Mouse (Mus musculus) forebrain, embryonic 13.5 days (tissue): Measurements from ENCODE around the gene Ksr1. TPM values are rescaled to one million over a fixed set of nuclear protein-coding genes. Genes with fewer than 3 reads are reported as not detected.

Source experiments
- ATAC-seq: fragments of 200-750 bp; cut with Nextera tagmentation; 2 replicates; pipeline ENCODE4 v1.8.0; 2017
- H3K27ac ChIP-seq: fragments of 300-500 bp; sonication (generic); 2 replicates; pipeline ENCODE4 v1.5.1; 2015; ENCODE audit warnings: inconsistent platforms, mild to moderate bottlenecking, moderate library complexity
- H3K27me3 ChIP-seq: fragments of 300-500 bp; sonication (generic); 2 replicates; pipeline ENCODE4 v1.6.1; 2015; ENCODE audit warnings: mild to moderate bottlenecking, inconsistent platforms
- H3K36me3 ChIP-seq: fragments of 300-500 bp; sonication (generic); 2 replicates; pipeline ENCODE4 v1.6.1; 2015; ENCODE audit warnings: mild to moderate bottlenecking, inconsistent platforms; ENCODE audit not compliant: poor library complexity, severe bottlenecking
- H3K4me1 ChIP-seq: fragments of 300-500 bp; sonication (generic); 2 replicates; pipeline ENCODE4 v1.6.1; 2015; ENCODE audit warnings: inconsistent platforms
- H3K4me2 ChIP-seq: fragments of 300-500 bp; sonication (generic); 2 replicates; pipeline ENCODE4 v1.6.1; 2015; ENCODE audit warnings: inconsistent platforms, mild to moderate bottlenecking, moderate library complexity
- H3K4me3 ChIP-seq: fragments of 300-500 bp; sonication (generic); 2 replicates; pipeline ENCODE4 v1.5.1; 2015; ENCODE audit warnings: mild to moderate bottlenecking, inconsistent platforms
- H3K9ac ChIP-seq: fragments of 300-500 bp; sonication (generic); 2 replicates; pipeline ENCODE4 v1.6.1; 2015; ENCODE audit warnings: mild to moderate bottlenecking, inconsistent platforms
- H3K9me3 ChIP-seq: fragments of 300-500 bp; sonication (generic); replicated peaks from 2 replicates; pipeline ENCODE4 v1.6.1; 2016; ENCODE audit warnings: inconsistent platforms
- WGBS: fragments of 180-500 bp; shearing (Covaris S2); methylation state at CpG from one replicate; pipeline ENCODE4 v1.1.7; 2015; 5-methylcytosine and 5-hydroxymethylcytosine counted together
- polyA plus RNA-seq: library from polyadenylated mRNA; unstranded; fragments of >200 nt; fragmentation: Nextera tagmentation; extraction: Ambion mirVana; gene quantifications from 2 replicates; pipeline ENCODE4 v1.2.1, GENCODE M21; 2015

Gene Ksr1
- polyA plus RNA-seq: 4.0 and 4.1 TPM in 2 replicates

DNA sequence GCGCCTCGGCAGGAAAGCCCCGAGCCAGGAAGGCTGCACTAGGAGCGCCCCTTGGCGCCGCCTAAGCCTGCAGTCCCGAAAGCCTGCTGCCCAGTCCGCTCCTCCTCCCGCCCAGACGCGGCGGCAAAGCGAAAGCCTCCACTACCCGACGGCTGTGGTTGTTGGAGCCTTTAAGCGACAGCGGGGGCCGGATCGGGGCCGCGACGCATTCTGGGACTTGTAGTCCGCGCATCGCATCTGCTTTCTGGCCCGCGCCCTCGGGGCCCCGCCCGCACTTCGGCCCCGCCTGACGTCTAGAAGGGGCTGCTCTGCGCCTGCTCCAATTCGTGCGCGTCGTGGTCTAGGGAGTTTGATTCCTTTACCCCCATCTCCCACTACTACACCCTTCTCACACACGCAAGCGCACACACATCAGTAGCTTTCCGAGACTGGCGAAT, at the start of gene Ksr1:
Gene Ksr1, minus strand, starts transcription at position 77 of the 437 bp plus-strand sequence.
- Histone ChIP-seq H3K4me1 (peaks cover 32% of the 10 kb centered on the region), H3K9me3 (no peaks in the 10 kb centered on the region), H3K27ac (peak within 1 kb of the TSS; percentile 91), H3K4me2 (peak within 1 kb of the TSS; percentile 77), H3K36me3 (no peaks in the 10 kb centered on the region), H3K27me3 (no peaks in the 10 kb centered on the region), H3K9ac (peak within 1 kb of the TSS; percentile 92), H3K4me3 (peak within 1 kb of the TSS; percentile 87)
- WGBS: under 1% methylated on average over 33 of the region's 42 CpGs
- peak; percentile 96 for ATAC-seq

DNA sequence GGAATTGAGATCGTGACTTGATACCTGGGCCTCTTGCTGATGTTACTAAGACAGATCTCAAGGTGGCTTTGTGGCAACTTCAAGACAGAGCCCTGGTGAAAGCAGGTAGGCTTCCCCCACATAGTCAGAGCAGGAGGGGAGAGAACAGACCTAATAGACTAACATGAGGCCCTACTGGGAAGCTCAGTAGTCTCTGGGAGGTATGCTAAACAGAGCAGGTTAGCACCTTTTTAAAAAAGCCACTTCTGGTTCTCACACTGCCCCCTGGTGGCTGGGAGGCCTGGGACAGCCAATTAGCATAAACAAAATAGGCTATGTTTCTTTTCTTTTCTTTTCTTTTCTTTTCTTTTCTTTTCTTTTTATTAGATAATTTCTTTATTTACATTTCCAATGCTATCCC, 46.0 kb upstream of the Ksr1 start:
- 100% methylated on average over 1 of the region's 1 CpGs for WGBS

DNA sequence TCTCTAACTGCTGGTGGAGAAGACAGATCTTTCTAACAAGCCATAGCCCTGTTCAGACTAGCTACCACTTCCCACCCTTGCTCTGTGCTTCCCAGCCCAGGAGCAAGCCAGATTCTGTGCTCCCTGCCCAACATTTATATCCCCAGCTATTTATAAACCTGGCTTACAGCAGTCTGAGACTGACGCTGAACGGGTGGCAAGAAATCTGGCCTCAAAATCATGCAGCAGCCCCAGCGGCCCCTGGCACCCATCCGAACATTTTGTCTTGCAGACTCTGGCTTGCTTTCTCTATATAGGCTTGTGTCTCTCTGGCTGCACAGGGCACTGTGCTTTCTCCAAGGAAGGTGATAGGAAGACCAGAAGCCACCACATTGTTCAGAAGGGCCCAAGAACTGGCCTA, 45.0 kb upstream of the Ksr1 start:
- H3K36me3 ChIP-seq: no peaks in the 10 kb centered on the region
- H3K4me1 ChIP-seq: peaks cover 17% of the 10 kb centered on the region
- H3K27me3 ChIP-seq: no peaks in the 10 kb centered on the region
- no peak overlapping the region for H3K4me3 ChIP-seq
- H3K9ac ChIP-seq: no peak overlapping the region
- no peak overlapping the region for H3K4me2 ChIP-seq
- H3K9me3 ChIP-seq: no peaks in the 10 kb centered on the region
- WGBS: 94% methylated on average over 4 of the region's 4 CpGs
- ATAC-seq: no peak
- H3K27ac ChIP-seq: no peak overlapping the region

More for the DNA sequence above, 46.0 kb upstream of the Ksr1 start:
- H3K4me3 ChIP-seq: no peak overlapping the region
- no peak overlapping the region for H3K27ac ChIP-seq
- ATAC-seq: no peak
- no peaks in the 10 kb centered on the region for H3K9me3 ChIP-seq
- H3K9ac ChIP-seq: no peak overlapping the region
- no peaks in the 10 kb centered on the region for H3K36me3 ChIP-seq
- H3K4me2 ChIP-seq: no peak overlapping the region
- peaks cover 26% of the 10 kb centered on the region for H3K4me1 ChIP-seq
- H3K27me3 ChIP-seq: no peaks in the 10 kb centered on the region

DNA sequence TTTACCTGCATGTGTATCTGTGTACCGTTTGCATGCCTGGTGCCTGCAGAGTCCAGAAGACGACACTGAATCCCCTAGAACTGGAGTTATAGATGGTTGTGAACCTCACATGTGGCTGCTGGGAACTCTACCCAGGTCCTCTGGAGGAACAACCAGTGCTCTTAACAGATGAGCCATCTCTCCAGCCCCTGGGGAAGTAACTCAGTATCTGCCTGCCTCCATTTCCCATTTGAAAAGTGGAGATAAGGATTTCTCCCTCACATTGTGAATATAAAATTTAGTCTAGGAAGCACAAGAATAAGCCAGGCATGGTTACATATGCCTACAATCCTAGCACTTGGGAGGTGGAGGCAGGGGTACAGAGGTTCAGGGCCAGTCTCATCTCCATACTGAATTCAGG, 44.0 kb upstream of the Ksr1 start:
- ATAC-seq: no peak
- H3K4me1 ChIP-seq: peaks cover 17% of the 10 kb centered on the region
- H3K9me3 ChIP-seq: no peaks in the 10 kb centered on the region
- no peak overlapping the region for H3K27ac ChIP-seq
- 90% methylated on average over 2 of the region's 2 CpGs for WGBS
- H3K4me2 ChIP-seq: no peak overlapping the region
- H3K27me3 ChIP-seq: no peaks in the 10 kb centered on the region
- H3K9ac ChIP-seq: no peak overlapping the region
- no peaks in the 10 kb centered on the region for H3K36me3 ChIP-seq
- no peak overlapping the region for H3K4me3 ChIP-seq

DNA sequence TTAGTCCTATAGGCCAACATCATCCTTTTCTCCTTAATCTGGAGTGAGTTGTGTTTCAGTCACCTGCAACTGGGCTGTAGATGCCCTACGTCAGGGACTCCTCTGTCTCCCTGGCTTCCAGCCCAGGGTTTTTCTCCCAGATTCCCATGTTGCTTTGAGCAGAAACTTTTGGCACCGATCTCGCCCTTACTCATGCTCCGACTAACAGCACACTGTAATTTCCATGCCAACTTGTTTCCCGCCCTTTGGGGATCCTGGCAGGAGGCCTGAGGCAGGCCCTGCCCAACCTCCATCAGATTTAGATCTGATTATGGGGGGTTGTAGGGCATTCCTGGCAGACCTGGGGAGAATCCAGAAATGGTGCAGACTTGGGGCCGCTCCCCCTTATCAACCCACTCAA, 42.0 kb upstream of the Ksr1 start:
- ATAC-seq: peak; percentile 59
- 64% methylated on average over 6 of the region's 6 CpGs for WGBS
- peak overlapping the region; percentile 59 for H3K27ac ChIP-seq

DNA sequence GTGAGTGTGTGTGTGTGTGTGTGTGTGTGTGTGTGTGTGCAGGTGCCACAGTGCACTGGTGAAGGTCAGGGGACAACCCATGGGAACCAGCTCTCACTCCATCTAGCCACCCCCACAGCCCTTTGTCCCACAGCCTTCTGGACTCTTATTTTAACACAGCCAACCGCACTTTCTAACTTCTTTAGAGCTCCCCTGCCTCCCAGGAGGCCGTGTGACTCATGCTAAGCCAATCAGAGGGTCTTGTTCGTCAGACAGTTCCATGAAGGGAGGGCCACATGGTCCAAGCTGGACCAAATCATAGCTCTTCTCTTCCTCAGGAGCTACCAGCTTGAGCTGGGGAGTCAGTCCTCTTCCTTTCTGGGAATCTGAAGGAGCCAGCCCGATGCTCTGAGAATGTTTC, 41.1 kb upstream of the Ksr1 start:
- H3K4me3 ChIP-seq: no peak overlapping the region
- H3K9ac ChIP-seq: no peak overlapping the region
- H3K9me3 ChIP-seq: no peaks in the 10 kb centered on the region
- WGBS: 54% methylated on average over 4 of the region's 4 CpGs
- H3K27me3 ChIP-seq: no peaks in the 10 kb centered on the region
- no peaks in the 10 kb centered on the region for H3K36me3 ChIP-seq
- peaks cover 17% of the 10 kb centered on the region for H3K4me1 ChIP-seq
- no peak overlapping the region for H3K4me2 ChIP-seq
- H3K27ac ChIP-seq: no peak overlapping the region
- no peak for ATAC-seq

More for the DNA sequence above, 42.0 kb upstream of the Ksr1 start:
- H3K9me3 ChIP-seq: no peaks in the 10 kb centered on the region
- H3K4me3 ChIP-seq: no peak overlapping the region
- H3K9ac ChIP-seq: no peak overlapping the region
- H3K4me2 ChIP-seq: no peak overlapping the region
- no peaks in the 10 kb centered on the region for H3K36me3 ChIP-seq
- peaks cover 17% of the 10 kb centered on the region for H3K4me1 ChIP-seq
- no peaks in the 10 kb centered on the region for H3K27me3 ChIP-seq

DNA sequence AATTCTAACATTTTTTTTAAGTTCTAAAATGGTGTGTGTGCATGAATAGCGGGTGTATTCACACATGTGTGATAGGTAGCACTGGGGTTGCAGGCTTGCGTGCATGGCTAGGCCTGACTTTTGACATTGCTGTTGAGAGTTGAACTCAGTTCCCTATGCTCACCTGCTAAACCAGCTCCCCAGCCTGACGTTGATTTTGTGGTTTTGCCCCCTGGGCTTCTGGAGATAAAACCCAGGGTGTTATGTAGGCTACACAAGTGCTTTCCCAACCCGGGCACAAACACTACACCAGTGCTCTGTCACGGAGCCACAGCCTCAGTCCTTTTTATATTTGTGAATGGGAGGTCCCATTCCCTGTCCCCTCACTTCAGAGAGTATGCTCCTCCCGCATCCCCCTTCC, 39.5 kb upstream of the Ksr1 start:
- Histone ChIP-seq H3K36me3 (no peaks in the 10 kb centered on the region), H3K27me3 (no peaks in the 10 kb centered on the region), H3K4me1 (peaks cover 17% of the 10 kb centered on the region), H3K9me3 (no peaks in the 10 kb centered on the region), H3K4me2 (no peak overlapping the region), H3K4me3 (no peak overlapping the region), H3K27ac (no peak overlapping the region), H3K9ac (no peak overlapping the region)
- 89% methylated on average over 6 of the region's 6 CpGs for WGBS
- no peak for ATAC-seq

DNA sequence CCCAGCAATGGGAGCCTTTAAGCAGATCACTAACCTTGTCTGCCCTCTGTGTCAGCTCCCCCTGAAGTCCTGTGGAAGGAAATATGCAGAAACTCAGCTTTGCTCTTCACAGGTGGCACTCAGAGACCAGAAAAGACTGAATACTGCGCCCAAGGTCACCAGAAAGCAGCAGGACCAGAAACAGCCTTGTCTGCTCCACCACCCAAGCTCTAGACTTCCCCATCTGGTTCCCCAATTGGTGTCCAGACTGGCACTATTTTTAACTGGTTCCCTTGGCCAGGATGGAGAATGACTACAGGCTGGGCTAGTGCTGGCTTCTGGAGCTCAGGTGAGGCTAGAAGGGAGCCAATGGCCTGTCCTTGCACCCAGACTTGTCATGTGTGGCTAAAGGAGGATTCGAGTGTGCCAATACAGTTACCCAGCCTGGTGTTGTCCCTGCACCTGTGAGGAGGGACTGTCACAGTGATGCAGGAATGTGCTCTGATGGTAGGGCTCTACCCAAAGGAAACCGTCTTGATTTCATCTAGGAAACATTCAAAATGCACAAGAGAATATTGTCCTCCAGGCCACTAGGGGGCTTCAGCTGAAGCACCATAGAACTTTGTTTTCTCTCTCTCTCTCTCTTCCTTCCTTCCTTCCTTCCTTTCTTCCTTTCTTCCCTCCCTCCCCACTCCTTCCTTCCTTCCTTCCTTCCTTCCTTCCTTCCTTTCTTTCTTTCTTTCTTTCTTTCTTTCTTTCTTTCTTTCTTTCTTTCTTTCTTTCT, 38.1 kb upstream of the Ksr1 start:
- no peaks in the 10 kb centered on the region for H3K36me3 ChIP-seq
- no peak overlapping the region for H3K27ac ChIP-seq
- no peaks in the 10 kb centered on the region for H3K27me3 ChIP-seq
- ATAC-seq: no peak
- 89% methylated on average over 3 of the region's 3 CpGs for WGBS
- no peak overlapping the region for H3K4me3 ChIP-seq
- H3K9me3 ChIP-seq: no peaks in the 10 kb centered on the region
- no peak overlapping the region for H3K9ac ChIP-seq
- H3K4me1 ChIP-seq: peaks cover 17% of the 10 kb centered on the region
- no peak overlapping the region for H3K4me2 ChIP-seq

DNA sequence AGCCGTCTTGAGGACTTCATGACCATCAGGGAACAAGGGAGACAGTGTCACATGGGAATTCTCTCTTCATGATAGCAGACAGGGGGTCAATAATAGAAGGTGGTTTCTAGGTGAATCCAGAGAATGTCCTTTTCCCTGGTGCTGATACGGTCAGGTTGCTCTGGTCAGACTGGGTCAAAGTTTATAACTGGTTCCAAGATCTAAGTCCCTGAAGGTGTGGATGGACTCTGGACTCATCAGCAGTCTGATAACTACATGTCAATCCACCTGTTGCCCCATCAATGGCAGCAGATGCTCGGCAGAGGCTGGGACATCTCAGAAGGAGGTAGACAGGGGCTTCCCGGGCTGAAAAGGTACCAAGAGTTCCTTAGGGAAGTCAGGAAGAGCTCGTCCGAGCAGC, 37.2 kb upstream of the Ksr1 start:
- H3K27ac ChIP-seq: no peak overlapping the region
- no peak overlapping the region for H3K4me3 ChIP-seq
- H3K27me3 ChIP-seq: no peaks in the 10 kb centered on the region
- no peak for ATAC-seq
- H3K4me2 ChIP-seq: no peak overlapping the region
- H3K9ac ChIP-seq: no peak overlapping the region
- peaks cover 11% of the 10 kb centered on the region; the same call in 1 of the 2 replicates for H3K4me1 ChIP-seq
- no peaks in the 10 kb centered on the region for H3K36me3 ChIP-seq
- H3K9me3 ChIP-seq: no peaks in the 10 kb centered on the region
- 92% methylated on average over 6 of the region's 6 CpGs for WGBS

DNA sequence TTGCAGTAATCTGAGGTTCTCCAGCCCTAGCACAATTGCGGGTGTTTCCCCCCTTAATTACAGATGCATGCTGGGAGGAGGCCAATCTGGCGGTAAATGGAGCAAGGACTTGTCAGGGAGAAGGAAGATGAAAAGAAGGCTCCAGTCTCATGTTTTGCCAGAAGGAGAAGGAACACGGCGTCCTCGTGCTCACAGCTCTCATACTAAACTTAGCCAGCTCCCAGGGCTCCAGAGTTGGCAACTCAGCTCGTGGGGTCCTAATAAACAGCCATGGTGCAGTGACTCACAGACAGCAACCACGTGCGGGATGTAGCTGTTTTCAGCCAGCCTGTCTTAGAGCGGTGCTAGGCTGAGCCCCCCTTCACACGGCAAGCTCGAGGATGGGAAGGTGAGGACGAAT, 36.7 kb upstream of the Ksr1 start:
- WGBS: 71% methylated on average over 12 of the region's 12 CpGs

DNA sequence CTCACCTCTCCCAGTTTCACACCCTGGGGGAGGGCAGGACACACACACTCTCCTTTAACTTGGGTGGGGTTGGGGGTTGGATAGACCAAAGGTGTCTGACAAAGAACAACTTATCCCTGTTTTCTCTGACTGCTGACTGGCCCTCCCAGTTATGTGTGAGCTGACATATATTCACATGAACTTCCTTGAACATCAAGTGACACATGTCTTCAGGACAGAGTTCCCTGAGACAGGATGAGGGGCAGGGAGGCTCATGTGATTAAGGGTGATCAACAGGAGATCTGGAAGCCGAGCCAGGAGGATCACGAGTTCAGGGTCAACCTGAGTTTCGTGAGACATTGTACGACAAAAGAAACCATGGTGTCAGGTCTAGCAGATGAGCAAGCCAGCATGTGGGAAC, 35.7 kb upstream of the Ksr1 start:
- WGBS: 98% methylated on average over 4 of the region's 4 CpGs

More for the DNA sequence above, 36.7 kb upstream of the Ksr1 start:
- Histone ChIP-seq H3K36me3 (no peaks in the 10 kb centered on the region), H3K4me3 (no peak overlapping the region), H3K4me1 (0 out of 2 replicates have a peak, but pooled peaks cover 6% of the 10 kb centered on the region), H3K27me3 (no peaks in the 10 kb centered on the region), H3K4me2 (no peak overlapping the region), H3K27ac (no peak overlapping the region), H3K9ac (no peak overlapping the region), H3K9me3 (no peaks in the 10 kb centered on the region)
- ATAC-seq: no peak

DNA sequence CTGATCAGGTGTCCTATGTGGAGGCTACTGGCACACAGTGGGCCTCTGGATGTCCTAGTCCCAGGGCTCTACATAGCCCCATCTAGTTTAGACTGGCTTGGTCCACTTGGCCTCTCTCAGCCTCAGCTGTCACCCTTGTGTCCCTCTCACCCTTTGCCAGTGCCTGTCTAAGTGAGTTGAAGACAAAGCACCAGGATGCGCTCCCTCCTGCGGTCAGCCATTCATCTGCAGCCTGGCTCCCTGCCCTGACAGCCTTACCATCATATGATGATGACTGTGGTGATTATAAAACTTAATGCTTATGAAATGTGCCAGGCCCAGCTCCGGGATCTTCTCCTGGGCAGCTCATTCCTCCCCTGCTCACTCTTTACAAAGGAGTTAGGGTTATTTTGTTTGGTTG, 30.5 kb upstream of the Ksr1 start:
- Histone ChIP-seq H3K27ac (no peak overlapping the region), H3K27me3 (no peaks in the 10 kb centered on the region), H3K9ac (no peak overlapping the region), H3K4me2 (no peak overlapping the region), H3K4me1 (no peaks in the 10 kb centered on the region), H3K36me3 (no peaks in the 10 kb centered on the region), H3K4me3 (no peak overlapping the region), H3K9me3 (no peaks in the 10 kb centered on the region)
- ATAC-seq: no peak
- 78% methylated on average over 3 of the region's 3 CpGs for WGBS

More for the DNA sequence above, 35.7 kb upstream of the Ksr1 start:
- Histone ChIP-seq H3K4me2 (no peak overlapping the region), H3K4me1 (no peaks in the 10 kb centered on the region), H3K9me3 (no peaks in the 10 kb centered on the region), H3K27me3 (no peaks in the 10 kb centered on the region), H3K36me3 (no peaks in the 10 kb centered on the region), H3K27ac (no peak overlapping the region), H3K4me3 (no peak overlapping the region), H3K9ac (no peak overlapping the region)
- ATAC-seq: no peak

DNA sequence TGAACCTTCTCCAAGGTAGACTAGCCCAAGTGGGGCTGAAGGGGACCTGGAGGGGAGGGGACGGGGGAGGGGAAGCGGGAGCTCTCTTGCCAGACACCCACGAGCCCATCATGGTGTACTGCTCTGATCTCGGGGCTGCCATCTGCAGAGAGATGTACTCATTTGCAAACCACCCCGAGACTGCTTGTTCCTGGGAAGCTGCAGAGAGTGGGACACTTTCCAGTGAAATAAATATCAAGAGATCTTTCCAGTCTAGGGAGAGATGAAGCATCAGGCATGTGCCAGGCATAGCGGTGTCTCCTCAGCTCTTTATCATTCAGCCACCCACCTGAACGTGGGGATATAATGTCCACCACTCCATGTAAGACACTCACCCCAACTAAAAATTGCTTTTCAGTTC, 25.8 kb upstream of the Ksr1 start:
- no peak overlapping the region for H3K27ac ChIP-seq
- H3K4me2 ChIP-seq: no peak overlapping the region
- WGBS: 82% methylated on average over 7 of the region's 7 CpGs
- H3K4me1 ChIP-seq: no peaks in the 10 kb centered on the region
- ATAC-seq: no peak
- H3K4me3 ChIP-seq: no peak overlapping the region
- no peaks in the 10 kb centered on the region for H3K36me3 ChIP-seq
- H3K27me3 ChIP-seq: no peaks in the 10 kb centered on the region
- H3K9me3 ChIP-seq: no peaks in the 10 kb centered on the region
- H3K9ac ChIP-seq: no peak overlapping the region
